Mouse (Mus musculus): Measurements from ENCODE around the gene B3gat3. TPM values are rescaled to one million over a fixed set of nuclear protein-coding genes. Genes with fewer than 3 reads are reported as not detected.
"Not testable (repeated sequence)": the region's sequence is repeated elsewhere in the genome, so short reads cannot be mapped to it uniquely, and the experiment has no call there.

The B3gat3 gene
- polyA plus RNA-seq, 1 experiment from 2014 or later, result 40.2 TPM

DNA sequence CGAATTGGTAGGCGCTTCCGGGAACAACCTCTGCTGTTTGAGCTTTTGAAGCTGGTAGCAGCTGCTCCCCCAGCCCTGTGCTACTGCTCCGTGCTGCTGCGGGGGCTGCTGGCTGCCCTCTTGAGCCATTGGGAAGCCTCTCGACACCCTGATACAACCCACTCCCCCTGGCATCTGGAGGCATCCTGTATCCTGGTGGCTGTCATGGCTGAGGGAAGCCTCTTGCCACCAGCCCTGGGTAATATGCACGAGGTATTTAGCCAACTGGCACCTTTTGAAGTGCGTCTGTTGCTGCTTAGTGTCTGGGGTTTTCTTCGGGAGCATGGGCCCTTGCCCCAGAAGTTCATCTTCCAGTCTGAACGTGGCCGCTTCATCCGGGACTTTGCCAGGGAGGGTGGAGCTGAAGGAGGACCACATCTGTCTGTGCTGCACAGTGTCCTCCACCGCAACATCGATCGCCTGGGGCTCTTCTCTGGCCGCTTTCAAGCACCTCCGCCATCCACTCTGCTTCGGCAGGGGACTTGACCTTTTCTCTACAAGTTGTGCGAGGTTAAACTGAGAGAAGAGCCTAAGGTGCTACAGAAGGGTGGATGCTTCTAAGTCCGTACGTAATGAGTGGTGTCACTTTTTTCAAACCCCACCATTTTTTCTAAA, 22.8 kb upstream of the B3gat3 start:
- H3K9ac ChIP-seq (ENCODE audit: low read length), result peak overlapping the region; percentile 69
- H3K27ac ChIP-seq (ENCODE audit: low read length), result peak overlapping the region; percentile 87
- not testable (repeated sequence) for H3K9me3 ChIP-seq (ENCODE audit: control insufficient read depth, low read length); H3K27me3 ChIP-seq (ENCODE audit: control insufficient read depth, insufficient read depth, low read depth, low read length); H3K36me3 ChIP-seq (ENCODE audit: control insufficient read depth, insufficient read depth, low read length)
- peak overlapping the region; percentile 90 for H3K4me3 ChIP-seq (ENCODE audit: low read length)
- peaks cover 24% of the 10 kb centered on the region for H3K4me1 ChIP-seq (replicated peaks; ENCODE audit: control insufficient read depth, insufficient read depth, low read length)
- peak; percentile 49 for ATAC-seq (ENCODE audit: low read depth)
- 13% methylated on average over 21 of the region's 21 CpGs for WGBS
- H3K4me2 ChIP-seq (ENCODE audit: low read depth, low read length), result peak overlapping the region; percentile 60

DNA sequence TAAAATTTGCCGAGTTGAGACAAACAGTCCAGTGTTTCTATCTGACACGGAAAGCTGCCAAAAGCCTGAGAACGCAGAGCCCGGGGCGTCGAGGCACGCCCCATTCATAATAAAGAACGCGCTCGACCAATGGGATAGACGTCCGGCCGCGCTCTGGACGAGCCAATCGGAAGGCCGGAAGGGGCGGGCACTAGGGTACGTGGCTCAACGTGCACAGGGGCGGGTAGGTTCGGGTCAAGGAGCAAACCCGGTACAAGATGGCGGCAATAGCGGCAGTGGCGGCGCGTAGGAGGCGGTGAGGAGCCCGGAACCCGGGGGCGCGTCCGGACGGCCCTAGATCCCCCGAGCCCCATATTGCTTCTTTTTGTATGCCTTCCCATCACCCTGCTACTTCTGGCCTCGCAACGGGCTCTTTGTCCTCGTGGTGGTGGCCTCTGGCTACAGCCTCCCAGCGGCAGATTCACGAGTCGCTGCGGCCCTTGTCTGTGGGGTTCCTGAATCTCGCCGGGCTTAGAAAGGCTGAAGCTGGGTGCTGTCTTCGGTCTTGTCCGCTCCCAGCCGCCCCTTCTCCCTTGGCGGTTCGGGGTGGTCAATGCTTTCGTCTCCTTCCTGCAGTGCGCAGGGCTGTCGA, 22.2 kb upstream of the B3gat3 start, which contains the start of gene Ganab:
TSS of gene Ganab (plus strand) at position 207 of the 631 bp plus-strand sequence.
- peak within 1 kb of the TSS; percentile 94 for H3K9ac ChIP-seq (ENCODE audit: low read length)

DNA sequence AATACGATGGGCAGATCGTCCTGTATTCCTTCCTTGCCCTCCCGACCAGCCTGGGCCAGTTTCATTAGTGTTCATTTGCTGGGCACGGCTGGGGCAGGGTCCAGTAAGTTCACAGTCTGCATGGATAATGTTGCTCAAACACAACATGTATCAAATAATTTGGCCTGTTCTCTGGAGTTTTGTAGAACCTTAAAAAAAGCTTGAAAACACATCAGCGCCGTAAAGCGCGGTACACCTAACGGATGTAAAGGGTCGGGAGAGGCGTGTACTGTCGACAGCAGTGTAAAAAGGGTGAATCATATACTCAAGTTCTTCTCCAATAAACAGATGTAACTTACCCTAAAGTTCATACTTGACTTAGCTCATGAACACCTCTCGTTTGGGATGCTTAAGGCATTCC, 21.6 kb upstream of the B3gat3 start:
- Histone ChIP-seq H3K9ac (ENCODE audit: low read length) (peak overlapping the region; percentile 94), H3K27ac (ENCODE audit: low read length) (peak overlapping the region; percentile 88), H3K4me2 (ENCODE audit: low read depth, low read length) (peak overlapping the region; percentile 56), H3K4me1 (replicated peaks; ENCODE audit: control insufficient read depth, insufficient read depth, low read length) (peaks cover 22% of the 10 kb centered on the region), H3K27me3 (ENCODE audit: control insufficient read depth, insufficient read depth, low read depth, low read length) (no peaks in the 10 kb centered on the region), H3K9me3 (ENCODE audit: control insufficient read depth, low read length) (no peaks in the 10 kb centered on the region), H3K36me3 (ENCODE audit: control insufficient read depth, insufficient read depth, low read length) (peaks cover 15% of the 10 kb centered on the region), H3K4me3 (ENCODE audit: low read length) (peak overlapping the region; percentile 90)
- no peak for ATAC-seq (ENCODE audit: low read depth)
- WGBS, result 6% methylated on average over 13 of the region's 13 CpGs

More for the DNA sequence above, 22.2 kb upstream of the B3gat3 start, which contains the start of gene Ganab:
- H3K4me1 ChIP-seq (replicated peaks; ENCODE audit: control insufficient read depth, insufficient read depth, low read length), result peaks cover 24% of the 10 kb centered on the region
- under 1% methylated on average over 53 of the region's 53 CpGs for WGBS
- no peaks in the 10 kb centered on the region for H3K9me3 ChIP-seq (ENCODE audit: control insufficient read depth, low read length)
- peaks cover 11% of the 10 kb centered on the region for H3K36me3 ChIP-seq (ENCODE audit: control insufficient read depth, insufficient read depth, low read length)
- H3K4me2 ChIP-seq (ENCODE audit: low read depth, low read length), result peak within 1 kb of the TSS; percentile 60
- ATAC-seq (ENCODE audit: low read depth), result peak; percentile 99
- H3K27me3 ChIP-seq (ENCODE audit: control insufficient read depth, insufficient read depth, low read depth, low read length), result no peaks in the 10 kb centered on the region
- H3K27ac ChIP-seq (ENCODE audit: low read length), result peak within 1 kb of the TSS; percentile 88
- peak within 1 kb of the TSS; percentile 90 for H3K4me3 ChIP-seq (ENCODE audit: low read length)

DNA sequence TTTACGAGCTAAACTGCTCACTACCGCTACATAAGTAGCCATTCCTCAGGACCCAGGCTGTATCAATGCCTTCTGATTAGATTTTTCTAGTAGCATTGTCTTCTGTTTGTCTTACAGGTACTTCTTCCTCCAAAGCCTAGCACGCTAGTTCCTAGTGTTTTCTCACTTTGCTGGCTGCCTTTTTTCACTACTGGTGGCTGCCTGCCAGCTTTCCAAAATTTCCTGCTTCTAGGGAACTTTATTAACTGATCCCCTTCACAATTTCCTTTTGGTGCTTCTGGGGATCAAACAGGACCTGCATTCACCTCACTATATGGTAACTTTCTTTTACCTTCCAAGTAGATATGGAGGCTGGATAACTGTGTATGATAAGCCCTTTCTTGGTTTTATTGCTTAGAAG, 21.1 kb upstream of the B3gat3 start:
- no peak for ATAC-seq (ENCODE audit: low read depth)
- H3K4me3 ChIP-seq (ENCODE audit: low read length), result peak overlapping the region; percentile 90

DNA sequence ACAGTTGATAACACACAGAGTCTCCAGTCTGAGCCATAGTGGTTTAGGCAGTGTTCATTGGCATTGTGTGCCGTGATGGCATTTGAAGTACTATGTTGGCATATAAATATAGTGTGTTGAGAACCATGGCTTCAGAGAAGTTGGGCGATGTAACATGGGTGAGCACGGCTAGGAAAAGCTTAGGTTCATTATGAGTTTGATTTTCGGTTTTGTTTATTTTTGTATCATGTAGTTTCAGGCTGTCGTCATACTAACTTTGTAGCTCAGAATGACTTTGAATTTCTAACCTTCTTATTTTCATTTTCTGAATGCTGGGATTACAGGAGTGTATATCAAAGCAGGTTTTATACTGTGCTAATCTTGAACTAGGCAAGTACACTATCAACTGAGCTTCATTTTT, 16.8 kb upstream of the B3gat3 start:
- H3K4me3 ChIP-seq (ENCODE audit: low read length), result no peak overlapping the region
- H3K27me3 ChIP-seq (ENCODE audit: control insufficient read depth, insufficient read depth, low read depth, low read length), result no peaks in the 10 kb centered on the region
- no peaks in the 10 kb centered on the region for H3K9me3 ChIP-seq (ENCODE audit: control insufficient read depth, low read length)
- ATAC-seq (ENCODE audit: low read depth), result no peak
- H3K4me1 ChIP-seq (replicated peaks; ENCODE audit: control insufficient read depth, insufficient read depth, low read length), result peaks cover 9% of the 10 kb centered on the region
- WGBS, result 92% methylated on average over 5 of the region's 5 CpGs
- H3K36me3 ChIP-seq (ENCODE audit: control insufficient read depth, insufficient read depth, low read length), result peaks cover 50% of the 10 kb centered on the region
- no peak overlapping the region for H3K4me2 ChIP-seq (ENCODE audit: low read depth, low read length)
- no peak overlapping the region for H3K9ac ChIP-seq (ENCODE audit: low read length)
- no peak overlapping the region for H3K27ac ChIP-seq (ENCODE audit: low read length)

More for the DNA sequence above, 21.1 kb upstream of the B3gat3 start:
- Histone ChIP-seq H3K36me3 (ENCODE audit: control insufficient read depth, insufficient read depth, low read length) (peaks cover 18% of the 10 kb centered on the region), H3K9ac (ENCODE audit: low read length) (peak overlapping the region; percentile 94), H3K4me1 (replicated peaks; ENCODE audit: control insufficient read depth, insufficient read depth, low read length) (peaks cover 18% of the 10 kb centered on the region), H3K4me2 (ENCODE audit: low read depth, low read length) (peak overlapping the region; percentile 56), H3K27ac (ENCODE audit: low read length) (no peak overlapping the region), H3K9me3 (ENCODE audit: control insufficient read depth, low read length) (no peaks in the 10 kb centered on the region), H3K27me3 (ENCODE audit: control insufficient read depth, insufficient read depth, low read depth, low read length) (no peaks in the 10 kb centered on the region)
- WGBS, result 26% methylated on average over 3 of the region's 3 CpGs

DNA sequence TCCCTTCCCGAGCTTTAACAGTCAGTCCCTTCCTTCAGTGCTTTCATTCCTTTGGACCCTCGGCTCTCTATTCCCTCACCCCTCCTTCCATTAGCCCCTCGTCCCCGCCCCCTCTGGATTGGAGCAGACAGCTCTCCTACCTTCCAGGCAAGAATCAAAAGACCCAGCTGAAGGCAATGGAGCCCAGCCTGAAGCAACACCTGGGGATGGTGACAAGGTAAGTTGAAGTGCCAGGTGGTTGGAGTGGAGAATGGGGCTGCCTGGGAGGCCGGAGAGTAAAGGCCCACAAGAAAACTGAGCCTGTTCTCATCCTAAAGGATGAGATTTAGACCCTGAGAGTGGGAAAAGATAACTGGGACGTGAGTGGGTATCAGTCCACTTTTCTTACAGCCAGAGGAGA, 11.6 kb upstream of the B3gat3 start:
- Histone ChIP-seq H3K9ac (ENCODE audit: low read length) (no peak overlapping the region), H3K27ac (ENCODE audit: low read length) (no peak overlapping the region), H3K4me2 (ENCODE audit: low read depth, low read length) (no peak overlapping the region), H3K4me3 (ENCODE audit: low read length) (no peak overlapping the region), H3K36me3 (ENCODE audit: control insufficient read depth, insufficient read depth, low read length) (peaks cover 81% of the 10 kb centered on the region), H3K9me3 (ENCODE audit: control insufficient read depth, low read length) (no peaks in the 10 kb centered on the region), H3K4me1 (replicated peaks; ENCODE audit: control insufficient read depth, insufficient read depth, low read length) (no peaks in the 10 kb centered on the region), H3K27me3 (ENCODE audit: control insufficient read depth, insufficient read depth, low read depth, low read length) (no peaks in the 10 kb centered on the region)
- 91% methylated on average over 6 of the region's 6 CpGs for WGBS
- no peak for ATAC-seq (ENCODE audit: low read depth)

DNA sequence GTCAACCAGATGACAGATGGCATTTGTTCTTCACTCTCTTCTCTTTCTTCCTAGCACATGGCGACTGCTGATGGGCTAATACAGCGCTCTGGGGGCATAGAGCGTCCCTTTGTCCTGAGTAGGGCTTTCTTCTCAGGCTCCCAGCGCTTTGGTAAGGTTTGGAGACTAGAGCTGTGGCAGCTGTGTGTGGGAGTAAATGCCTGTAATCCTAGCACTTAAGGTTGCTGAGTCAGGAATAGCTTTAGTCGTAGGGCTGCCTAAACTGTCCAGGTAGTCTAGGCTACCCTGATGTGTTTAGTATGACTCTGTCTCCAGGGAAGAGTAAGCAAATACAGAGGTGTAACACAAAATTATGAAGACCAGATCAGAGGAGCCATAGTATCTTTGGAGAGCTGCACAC, 8.4 kb upstream of the B3gat3 start:
- H3K27me3 ChIP-seq (ENCODE audit: control insufficient read depth, insufficient read depth, low read depth, low read length), result no peaks in the 10 kb centered on the region
- no peaks in the 10 kb centered on the region for H3K4me1 ChIP-seq (replicated peaks; ENCODE audit: control insufficient read depth, insufficient read depth, low read length)
- 91% methylated on average over 5 of the region's 5 CpGs for whole genome bisulfite sequencing
- H3K9ac ChIP-seq (ENCODE audit: low read length), result no peak overlapping the region
- H3K9me3 ChIP-seq (ENCODE audit: control insufficient read depth, low read length), result no peaks in the 10 kb centered on the region
- H3K4me2 ChIP-seq (ENCODE audit: low read depth, low read length), result no peak overlapping the region
- H3K4me3 ChIP-seq (ENCODE audit: low read length), result no peak overlapping the region
- ATAC-seq (ENCODE audit: low read depth), result no peak
- no peak overlapping the region for H3K27ac ChIP-seq (ENCODE audit: low read length)
- H3K36me3 ChIP-seq (ENCODE audit: control insufficient read depth, insufficient read depth, low read length), result peaks cover 87% of the 10 kb centered on the region

DNA sequence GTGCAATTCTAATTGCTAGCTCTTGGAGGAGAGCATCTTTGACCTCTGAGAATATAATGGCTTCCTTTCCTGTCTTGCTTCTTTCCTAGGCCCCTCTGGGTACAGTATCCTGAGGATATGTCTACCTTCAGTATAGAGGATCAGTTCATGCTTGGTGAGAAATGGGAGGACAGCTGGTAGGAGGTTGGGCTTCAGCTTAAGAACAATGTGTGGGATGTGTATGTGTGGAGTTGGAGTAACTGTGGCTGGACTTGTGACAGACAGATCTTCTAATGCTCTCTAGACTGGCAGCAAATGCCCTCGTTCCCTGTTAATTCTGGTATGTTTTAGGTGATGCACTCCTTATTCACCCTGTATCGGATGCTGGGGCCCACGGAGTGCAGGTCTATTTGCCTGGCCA, 6.0 kb upstream of the B3gat3 start:
- H3K4me2 ChIP-seq (ENCODE audit: low read depth, low read length), result no peak overlapping the region
- no peak overlapping the region for H3K9ac ChIP-seq (ENCODE audit: low read length)
- no peaks in the 10 kb centered on the region for H3K27me3 ChIP-seq (ENCODE audit: control insufficient read depth, insufficient read depth, low read depth, low read length)
- peaks cover 68% of the 10 kb centered on the region for H3K36me3 ChIP-seq (ENCODE audit: control insufficient read depth, insufficient read depth, low read length)
- ATAC-seq (ENCODE audit: low read depth), result no peak
- WGBS, result 92% methylated on average over 3 of the region's 3 CpGs
- H3K27ac ChIP-seq (ENCODE audit: low read length), result no peak overlapping the region
- H3K9me3 ChIP-seq (ENCODE audit: control insufficient read depth, low read length), result no peaks in the 10 kb centered on the region
- H3K4me3 ChIP-seq (ENCODE audit: low read length), result no peak overlapping the region
- no peaks in the 10 kb centered on the region for H3K4me1 ChIP-seq (replicated peaks; ENCODE audit: control insufficient read depth, insufficient read depth, low read length)

DNA sequence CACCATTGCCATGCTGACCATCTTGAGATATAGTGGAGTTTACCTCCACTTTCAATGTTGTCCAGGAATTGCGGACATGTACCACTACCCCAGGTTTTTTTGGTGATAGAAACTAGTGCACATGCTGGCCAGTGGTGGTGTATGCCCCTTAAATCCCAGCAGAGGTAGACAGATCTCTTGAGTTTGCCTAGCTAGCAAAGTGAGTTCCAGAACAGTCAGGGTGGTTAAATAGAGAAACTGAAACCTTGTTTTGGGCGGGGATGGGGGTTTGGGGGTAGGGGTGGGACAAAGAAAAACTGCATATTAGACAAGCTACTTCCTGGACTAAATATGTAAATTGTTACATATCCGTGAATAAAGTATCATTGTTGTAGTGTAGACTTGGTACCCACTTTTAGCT, 1.2 kb upstream of the B3gat3 start:
- no peak overlapping the region for H3K9ac ChIP-seq (ENCODE audit: low read length)
- no peak overlapping the region for H3K4me2 ChIP-seq (ENCODE audit: low read depth, low read length)
- no peaks in the 10 kb centered on the region for H3K27me3 ChIP-seq (ENCODE audit: control insufficient read depth, insufficient read depth, low read depth, low read length)
- H3K27ac ChIP-seq (ENCODE audit: low read length), result no peak overlapping the region
- ATAC-seq (ENCODE audit: low read depth), result no peak
- peaks cover 30% of the 10 kb centered on the region for H3K36me3 ChIP-seq (ENCODE audit: control insufficient read depth, insufficient read depth, low read length)
- peaks cover 9% of the 10 kb centered on the region for H3K4me1 ChIP-seq (replicated peaks; ENCODE audit: control insufficient read depth, insufficient read depth, low read length)
- WGBS, result 91% methylated on average over 3 of the region's 3 CpGs
- no peak overlapping the region for H3K4me3 ChIP-seq (ENCODE audit: low read length)
- no peaks in the 10 kb centered on the region for H3K9me3 ChIP-seq (ENCODE audit: control insufficient read depth, low read length)

Data from lung, embryonic 16.5 days (tissue).